ENCODE assay signal across 8 mouse cellular contexts in the genomic region with DNA sequence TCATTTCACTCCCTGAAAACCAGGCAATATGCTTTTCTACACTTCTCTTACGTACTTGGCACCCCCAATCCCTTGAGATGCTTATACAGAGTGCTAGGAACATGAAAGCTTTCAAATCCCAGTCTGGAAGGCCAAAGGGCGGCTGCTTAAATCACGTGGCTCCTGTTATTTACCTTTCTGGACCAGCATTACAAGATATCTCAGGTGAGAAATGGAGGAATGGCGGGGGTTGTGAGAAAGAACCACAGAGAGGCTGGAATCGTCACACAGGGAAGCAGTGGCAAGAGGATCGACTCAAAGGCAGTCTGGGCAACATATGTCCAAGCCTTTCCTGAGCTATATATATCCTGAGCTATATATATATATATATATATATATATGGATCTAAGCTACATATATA. TPM values are rescaled to one million over a fixed set of nuclear protein-coding genes. Genes with fewer than 3 reads are reported as not detected.
DNase-seq lines count a peak whose midpoint lies in the region; ATAC-seq and TF ChIP-seq lines count a peak whose summit lies in the region.

No protein-coding gene starts in this region.

- peak overlapping the region; percentile 62 for H3K4me3 ChIP-seq in left cerebral cortex, adult 2 months
- H3K4me3 ChIP-seq in embryonic facial prominence, embryonic 15.5 days (replicated peaks) = peak overlapping the region; percentile 63
- peak overlapping the region; percentile 67 for H3K4me3 ChIP-seq in limb, embryonic 15.5 days
- H3K4me3 ChIP-seq in small intestine, adult 2 months (ENCODE audit: low read depth, low read length) = peak overlapping the region; percentile 77

- TF ChIP-seq CTCF in left cerebral cortex, adult 2 months (IDR thresholded peaks at IDR 0.05) = no peak
- no peak for TF ChIP-seq CTCF in small intestine, adult 2 months (IDR thresholded peaks at IDR 0.05; ENCODE audit: extremely low read depth, insufficient read length, insufficient replicate concordance, low read depth, low read length)

- ATAC-seq in embryonic facial prominence, embryonic 15.5 days (ENCODE audit: insufficient number of reproducible peaks, low FRiP score, low TSS enrichment, low read depth) = no peak
- ATAC-seq in limb, embryonic 15.5 days (ENCODE audit: insufficient number of reproducible peaks, low FRiP score, low TSS enrichment, low read depth) = no peak
- ATAC-seq in granulocyte monocyte progenitor cell, adult 5-6 weeks (replicated peaks; ENCODE audit: poor library complexity, severe bottlenecking) = no peak

- H3K36me3 ChIP-seq in embryonic facial prominence, embryonic 15.5 days = peaks cover 13% of the 10 kb centered on the region
- peaks cover 32% of the 10 kb centered on the region for H3K36me3 ChIP-seq in limb, embryonic 15.5 days
- H3K36me3 ChIP-seq in small intestine, adult 2 months (ENCODE audit: control insufficient read depth, insufficient read depth, low read length) = peaks cover 19% of the 10 kb centered on the region

- H3K9ac ChIP-seq in embryonic facial prominence, embryonic 15.5 days = peak overlapping the region; percentile 73
- H3K9ac ChIP-seq in limb, embryonic 15.5 days = 0 out of 2 replicates have a peak overlapping the region, but pooled peaks have one; percentile 76

- peak overlapping the region; percentile 96 for H3K27ac ChIP-seq in left cerebral cortex, adult 2 months
- H3K27ac ChIP-seq in embryonic facial prominence, embryonic 15.5 days (replicated peaks) = peak overlapping the region; percentile 89
- H3K27ac ChIP-seq in limb, embryonic 15.5 days = peak overlapping the region; percentile 90
- H3K27ac ChIP-seq in small intestine, adult 2 months (ENCODE audit: insufficient read depth, low read depth, low read length) = peak overlapping the region; percentile 91

- TF ChIP-seq POLR2A in small intestine, adult 2 months (IDR thresholded peaks at IDR 0.05; ENCODE audit: low read depth, low read length) = no peak

- no peak for DNase-seq in left cerebral cortex, adult 2 months (ENCODE audit: extremely low spot score in 1 of 2, low spot score in 2 of 2)
- DNase-seq in left cerebral cortex, adult 9 months (ENCODE audit: low spot score in 2 of 2) = no peak
- DNase-seq in layer of hippocampus, adult 11-12 months (ENCODE audit: low spot score) = no peak
- no peak for DNase-seq in ovary, postnatal 10 days (ENCODE audit: low spot score)

- peak overlapping the region; percentile 71 for H3K4me2 ChIP-seq in embryonic facial prominence, embryonic 15.5 days (replicated peaks)
- peak overlapping the region; percentile 65 for H3K4me2 ChIP-seq in limb, embryonic 15.5 days

- H3K9me3 ChIP-seq in embryonic facial prominence, embryonic 15.5 days (replicated peaks) = no peaks in the 10 kb centered on the region
- H3K9me3 ChIP-seq in limb, embryonic 15.5 days = no peaks in the 10 kb centered on the region

- H3K4me1 ChIP-seq in embryonic facial prominence, embryonic 15.5 days = peaks cover 41% of the 10 kb centered on the region
- peaks cover 42% of the 10 kb centered on the region for H3K4me1 ChIP-seq in limb, embryonic 15.5 days
- peaks cover 17% of the 10 kb centered on the region for H3K4me1 ChIP-seq in small intestine, adult 2 months (ENCODE audit: control insufficient read depth, insufficient read depth, insufficient read length, low read length)

- intact Hi-C loops in left cerebral cortex, adult 2 months (cut with DNase I) = no loop called here

- 22% methylated on average over 6 of the region's 6 CpGs for WGBS in embryonic facial prominence, embryonic 15.5 days
- WGBS in limb, embryonic 15.5 days = 26% methylated on average over 6 of the region's 6 CpGs
- WGBS in small intestine, adult 2 months = 12% methylated on average over 6 of the region's 6 CpGs

- H3K27me3 ChIP-seq in embryonic facial prominence, embryonic 15.5 days = no peaks in the 10 kb centered on the region
- no peaks in the 10 kb centered on the region for H3K27me3 ChIP-seq in limb, embryonic 15.5 days
- H3K27me3 ChIP-seq in small intestine, adult 2 months (ENCODE audit: control insufficient read depth, insufficient read depth, low read length) = no peaks in the 10 kb centered on the region

RNA-seq across cellular contexts. Expression of a gene that starts 0.6 kb away (rescaled TPM):
- total RNA-seq in left cerebral cortex, adult 2 months (2021) = 10 to 100 TPM; 27.0 to 28.5 TPM
- 11.2 and 12.2 TPM in 2 replicates for polyA plus RNA-seq in embryonic facial prominence, embryonic 15.5 days (2015; fragmentation: Nextera tagmentation; extraction: Ambion mirVana)
- polyA plus RNA-seq in limb, embryonic 15.5 days (2015; fragmentation: Nextera tagmentation; extraction: Ambion mirVana) = 10.5 and 11.2 TPM in 2 replicates
- 6.9 and 16.2 TPM in 2 replicates for polyA plus RNA-seq in small intestine, adult 2 months (2012; rRNA removed)
- total RNA-seq in granulocyte monocyte progenitor cell, adult 5-6 weeks (2014; fragmentation: Nextera tagmentation) = 16.3 and 18.4 TPM in 2 replicates
- 7.9 and 10.7 TPM in 2 replicates for total RNA-seq in granulocyte monocyte progenitor cell, adult 5-6 weeks (2017)

RNA-seq across cellular contexts. Expression of a gene that starts 3.7 kb away (rescaled TPM):
- total RNA-seq in left cerebral cortex, adult 2 months (2021) = 100 to 1,000 TPM; 177 to 187 TPM
- polyA plus RNA-seq in embryonic facial prominence, embryonic 15.5 days (2015; fragmentation: Nextera tagmentation; extraction: Ambion mirVana) = 278 and 279 TPM in 2 replicates
- polyA plus RNA-seq in limb, embryonic 15.5 days (2015; fragmentation: Nextera tagmentation; extraction: Ambion mirVana) = 293 and 297 TPM in 2 replicates
- polyA plus RNA-seq in small intestine, adult 2 months (2012; rRNA removed) = 226 and 448 TPM in 2 replicates
- 289 and 384 TPM in 2 replicates for total RNA-seq in granulocyte monocyte progenitor cell, adult 5-6 weeks (2014; fragmentation: Nextera tagmentation)
- total RNA-seq in granulocyte monocyte progenitor cell, adult 5-6 weeks (2017) = 277 and 317 TPM in 2 replicates

RNA-seq across cellular contexts. Expression of a gene that starts 4.3 kb away (rescaled TPM):
- total RNA-seq in left cerebral cortex, adult 2 months (2021) = 10 to 100 TPM; 14.8 to 15.0 TPM
- polyA plus RNA-seq in embryonic facial prominence, embryonic 15.5 days (2015; fragmentation: Nextera tagmentation; extraction: Ambion mirVana) = 19.5 and 20.1 TPM in 2 replicates
- 16.8 and 17.4 TPM in 2 replicates for polyA plus RNA-seq in limb, embryonic 15.5 days (2015; fragmentation: Nextera tagmentation; extraction: Ambion mirVana)
- 10.5 and 25.3 TPM in 2 replicates for polyA plus RNA-seq in small intestine, adult 2 months (2012; rRNA removed)
- total RNA-seq in granulocyte monocyte progenitor cell, adult 5-6 weeks (2014; fragmentation: Nextera tagmentation) = 21.2 and 25.4 TPM in 2 replicates
- total RNA-seq in granulocyte monocyte progenitor cell, adult 5-6 weeks (2017) = 24.0 and 26.9 TPM in 2 replicates

RNA-seq across cellular contexts. Expression of a gene that starts 6.3 kb away (rescaled TPM):
- total RNA-seq in left cerebral cortex, adult 2 months (2021) = not detected
- polyA plus RNA-seq in embryonic facial prominence, embryonic 15.5 days (2015; fragmentation: Nextera tagmentation; extraction: Ambion mirVana) = 0.17 TPM in 1 of 2 replicates, not detected in the other
- polyA plus RNA-seq in limb, embryonic 15.5 days (2015; fragmentation: Nextera tagmentation; extraction: Ambion mirVana) = 0.52 and 2.0 TPM in 2 replicates
- polyA plus RNA-seq in small intestine, adult 2 months (2012; rRNA removed) = 0.15 and 0.25 TPM in 2 replicates
- total RNA-seq in granulocyte monocyte progenitor cell, adult 5-6 weeks (2014; fragmentation: Nextera tagmentation) = not detected in 2 replicates
- total RNA-seq in granulocyte monocyte progenitor cell, adult 5-6 weeks (2017) = 1.2 TPM in 1 of 2 replicates, not detected in the other

RNA-seq across cellular contexts. Expression of a gene that starts 9.4 kb away (rescaled TPM):
- total RNA-seq in left cerebral cortex, adult 2 months (2021) = 100 to 1,000 TPM; 304 to 307 TPM
- 57.8 TPM in 2 replicates for polyA plus RNA-seq in embryonic facial prominence, embryonic 15.5 days (2015; fragmentation: Nextera tagmentation; extraction: Ambion mirVana)
- 49.6 and 51.8 TPM in 2 replicates for polyA plus RNA-seq in limb, embryonic 15.5 days (2015; fragmentation: Nextera tagmentation; extraction: Ambion mirVana)
- 93.6 and 184 TPM in 2 replicates for polyA plus RNA-seq in small intestine, adult 2 months (2012; rRNA removed)
- 93.9 and 111 TPM in 2 replicates for total RNA-seq in granulocyte monocyte progenitor cell, adult 5-6 weeks (2014; fragmentation: Nextera tagmentation)
- total RNA-seq in granulocyte monocyte progenitor cell, adult 5-6 weeks (2017) = 68.8 and 74.0 TPM in 2 replicates
